Mouse (Mus musculus): ENCODE measurements around the gene Nppa. TPM values are rescaled to one million over a fixed set of nuclear protein-coding genes. Genes with fewer than 3 reads are reported as not detected.

Nppa gene
- total RNA-seq, 2 experiments from 2014 or later, result not detected

Other genes with a start within 250 kb of the Nppa start
- gene Zfp984, start 190.9 kb upstream of the Nppa start, total RNA-seq (2021), result 1 to 10 TPM; 1.9 to 2.7 TPM
- 10 to 100 TPM; 21.8 to 22.0 TPM for gene Zfp933, start 152.4 kb upstream of the Nppa start, total RNA-seq (2021)
- 10 to 100 TPM; 17.5 to 20.0 TPM for gene Miip, start 131.9 kb upstream of the Nppa start, total RNA-seq (2021)
- gene Fv1, start 131.7 kb upstream of the Nppa start, total RNA-seq (2021), result 10 to 100 TPM; 10.5 to 11.0 TPM
- gene Mfn2, start 96.0 kb upstream of the Nppa start, total RNA-seq (2021), result 100 to 1,000 TPM; 174 to 194 TPM
- gene Plod1, start 64.0 kb upstream of the Nppa start, total RNA-seq (2021), result 10 to 100 TPM; 21.3 to 25.1 TPM
- gene 2510039O18Rik, start 59.8 kb upstream of the Nppa start, total RNA-seq (2021), result 10 to 100 TPM; 27.4 to 30.0 TPM
- not detected for gene Nppb, start 14.9 kb upstream of the Nppa start, total RNA-seq (2021)
- gene Clcn6, start 38.1 kb downstream of the Nppa start, total RNA-seq (2021), result 10 to 100 TPM; 71.1 to 75.3 TPM
- gene Mthfr, start 38.4 kb downstream of the Nppa start, total RNA-seq (2021), result 10 to 100 TPM; 29.1 to 33.2 TPM
- gene Agtrap, start 87.3 kb downstream of the Nppa start, total RNA-seq (2021), result 1 to 10 TPM; 7.3 TPM
- gene Mad2l2, start 129.7 kb downstream of the Nppa start, total RNA-seq (2021), result 10 to 100 TPM; 14.5 to 15.6 TPM
- gene Draxin, start 130.0 kb downstream of the Nppa start, total RNA-seq (2021), result 1 to 10 TPM; 1.3 to 1.6 TPM
- 10 to 100 TPM; 28.5 to 29.1 TPM for gene Fbxo6, start 151.4 kb downstream of the Nppa start, total RNA-seq (2021)
- gene Fbxo44, start 159.8 kb downstream of the Nppa start, total RNA-seq (2021), result 100 to 1,000 TPM; 132 to 136 TPM
- gene Fbxo2, start 159.9 kb downstream of the Nppa start, total RNA-seq (2021), result 100 to 1,000 TPM in 1 of 2 experiments, 10 to 100 TPM in 1; 91.4 to 102 TPM

All from layer of hippocampus, postnatal 36 days (tissue).